Mouse (Mus musculus) erythroblast, embryonic 14.5 days (primary cell): Measurements from ENCODE around the gene Taf1d.

Experiments
- GATA1 ChIP-seq: IDR thresholded peaks from 2 replicates; pipeline ENCODE4 v1.6.1; 2012; ENCODE audit warnings: low read length, inconsistent platforms, mixed read lengths
- TAL1 ChIP-seq: IDR thresholded peaks from 3 replicates; pipeline ENCODE4 v1.6.1; 2012; ENCODE audit warnings: low read length, inconsistent platforms, mixed read lengths

- TF ChIP-seq GATA1 (no peak), TAL1 (no peak)
These were observed 20.6 kb upstream of the Taf1d start for GRCm38 (mm10) chr9:15285443-15285842.
